Mouse (Mus musculus) C2C12 (cell line): Measurements from ENCODE around the gene Atp10a. TPM values are rescaled to one million over a fixed set of nuclear protein-coding genes. Genes with fewer than 3 reads are reported as not detected.

Experiments
- H3K27me3 ChIP-seq: one replicate; pipeline ENCODE4 v1.6.1; 2011; ENCODE audit not compliant: control insufficient read depth, insufficient read depth, insufficient read length
- H3K36me3 ChIP-seq: one replicate; pipeline ENCODE4 v1.6.1; 2011; ENCODE audit not compliant: control insufficient read depth, insufficient read depth
- H3K4me3 ChIP-seq: one replicate; pipeline ENCODE4 v1.5.1; 2011; ENCODE audit warnings: mild to moderate bottlenecking, control low read depth; ENCODE audit not compliant: poor library complexity, insufficient read depth, severe bottlenecking
- H3K79me2 ChIP-seq: one replicate; pipeline ENCODE4 v1.6.1; 2011; ENCODE audit not compliant: control insufficient read depth, insufficient read depth
- H3K79me3 ChIP-seq: one replicate; pipeline ENCODE4 v1.6.1; 2011; ENCODE audit warnings: low read depth, control low read depth
- H3ac ChIP-seq: one replicate; pipeline ENCODE3; 2011; ENCODE audit warnings: low read depth; ENCODE audit not compliant: control insufficient read depth, insufficient read length
- CEBPB ChIP-seq: IDR thresholded peaks from one replicate; pipeline ENCODE4 v1.6.1; 2011; ENCODE audit warnings: low read depth, mild to moderate bottlenecking, control low read depth, moderate library complexity
- CTCF ChIP-seq: IDR thresholded peaks from one replicate; pipeline ENCODE4 v1.5.1; 2011; ENCODE audit not compliant: control insufficient read depth, insufficient read depth, insufficient read length
- FOSL1 ChIP-seq: IDR thresholded peaks from one replicate; pipeline ENCODE4 v1.8.0; 2011; ENCODE audit warnings: mild to moderate bottlenecking, low read length; ENCODE audit not compliant: poor library complexity, insufficient read depth, severe bottlenecking
- MAX ChIP-seq: IDR thresholded peaks from one replicate; pipeline ENCODE4 v1.6.1; 2011; ENCODE audit warnings: mild to moderate bottlenecking, control low read depth
- MYOD1 ChIP-seq: IDR thresholded peaks from one replicate; pipeline ENCODE4 v1.6.1; 2011; ENCODE audit warnings: low read depth; ENCODE audit not compliant: control insufficient read depth, insufficient read length
- MYOG ChIP-seq: IDR thresholded peaks from one replicate; pipeline ENCODE4 v1.6.1; 2011; ENCODE audit not compliant: control insufficient read depth, insufficient read length; ENCODE audit errors: extremely low read depth
- USF1 ChIP-seq: IDR thresholded peaks from one replicate; pipeline ENCODE4 v1.6.1; 2011; ENCODE audit warnings: low read depth, mild to moderate bottlenecking, control low read depth, moderate library complexity
- polyA plus RNA-seq: library from polyadenylated mRNA; unstranded; fragments of >200 nt; fragmentation: generic; extraction: Trizol; gene quantifications from one replicate; pipeline ENCODE4 v1.2.1, GENCODE M21; 2012; ENCODE audit warnings: missing spikeins

Atp10a gene
- polyA plus RNA-seq, 1 experiment = 5.5 TPM

DNA sequence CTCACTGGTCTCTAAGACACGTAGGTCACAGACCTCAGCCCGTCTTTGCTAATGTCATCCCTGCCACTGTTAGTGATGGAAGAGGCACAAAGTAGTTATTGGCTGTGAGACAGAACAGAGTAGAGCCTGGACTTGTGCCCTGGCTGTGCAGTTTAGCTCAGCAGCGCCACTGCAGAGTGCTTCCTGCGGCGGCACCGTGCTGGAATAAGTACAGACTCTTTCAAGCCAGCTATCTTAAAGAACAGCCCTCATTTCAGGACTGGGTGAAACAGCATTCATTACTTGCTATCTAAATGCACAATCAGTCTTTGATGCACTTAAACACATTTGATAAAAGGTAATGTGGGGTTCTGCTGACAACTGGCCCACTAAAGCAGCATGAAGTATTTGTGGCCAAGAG, 111.3 kb downstream of the Atp10a start:
- Histone ChIP-seq H3ac (no peak overlapping the region), H3K4me3 (no peak overlapping the region), H3K79me2 (no peaks in the 10 kb centered on the region), H3K79me3 (no peaks in the 10 kb centered on the region), H3K27me3 (no peaks in the 10 kb centered on the region), H3K36me3 (no peaks in the 10 kb centered on the region)
- TF ChIP-seq CEBPB (no peak), MAX (no peak), MYOG (no peak), USF1 (no peak), MYOD1 (no peak), FOSL1 (no peak), CTCF (no peak)

DNA sequence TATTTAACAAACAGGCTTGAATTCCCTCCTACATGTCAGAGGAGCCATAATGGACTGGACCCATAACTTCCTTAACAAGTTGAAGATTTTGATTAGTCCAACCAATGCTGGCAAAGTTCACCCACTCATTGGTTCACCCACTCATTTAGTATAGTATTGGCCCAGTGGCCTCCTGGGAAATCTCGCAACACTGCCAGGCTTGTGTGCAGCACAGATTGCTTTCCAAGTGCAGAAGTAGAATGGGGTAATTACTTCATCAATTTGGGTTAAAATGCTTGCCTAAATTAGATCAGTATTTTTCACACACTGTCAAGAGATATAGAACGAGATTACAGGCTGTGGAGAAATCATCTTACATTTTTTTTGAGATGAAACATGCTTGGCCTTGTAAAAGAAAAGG, 112.3 kb downstream of the Atp10a start:
- no peak overlapping the region for H3K4me3 ChIP-seq
- no peaks in the 10 kb centered on the region for H3K79me3 ChIP-seq
- H3K79me2 ChIP-seq = no peaks in the 10 kb centered on the region
- no peaks in the 10 kb centered on the region for H3K36me3 ChIP-seq
- no peaks in the 10 kb centered on the region for H3K27me3 ChIP-seq
- H3ac ChIP-seq = no peak overlapping the region
- TF ChIP-seq CEBPB = no peak
- no peak for TF ChIP-seq FOSL1
- TF ChIP-seq MAX = no peak

GRCm38 (mm10) chr7:58770254-58770653, 114.3 kb downstream of the Atp10a start:
- H3K4me3 ChIP-seq = no peak overlapping the region
- H3K36me3 ChIP-seq = no peaks in the 10 kb centered on the region
- H3K79me2 ChIP-seq = no peaks in the 10 kb centered on the region
- no peaks in the 10 kb centered on the region for H3K79me3 ChIP-seq
- no peaks in the 10 kb centered on the region for H3K27me3 ChIP-seq
- TF ChIP-seq CTCF (no peak), MYOG (no peak), MYOD1 (no peak), MAX (no peak), FOSL1 (no peak), USF1 (no peak), CEBPB (no peak)
- no peak overlapping the region for H3ac ChIP-seq

DNA sequence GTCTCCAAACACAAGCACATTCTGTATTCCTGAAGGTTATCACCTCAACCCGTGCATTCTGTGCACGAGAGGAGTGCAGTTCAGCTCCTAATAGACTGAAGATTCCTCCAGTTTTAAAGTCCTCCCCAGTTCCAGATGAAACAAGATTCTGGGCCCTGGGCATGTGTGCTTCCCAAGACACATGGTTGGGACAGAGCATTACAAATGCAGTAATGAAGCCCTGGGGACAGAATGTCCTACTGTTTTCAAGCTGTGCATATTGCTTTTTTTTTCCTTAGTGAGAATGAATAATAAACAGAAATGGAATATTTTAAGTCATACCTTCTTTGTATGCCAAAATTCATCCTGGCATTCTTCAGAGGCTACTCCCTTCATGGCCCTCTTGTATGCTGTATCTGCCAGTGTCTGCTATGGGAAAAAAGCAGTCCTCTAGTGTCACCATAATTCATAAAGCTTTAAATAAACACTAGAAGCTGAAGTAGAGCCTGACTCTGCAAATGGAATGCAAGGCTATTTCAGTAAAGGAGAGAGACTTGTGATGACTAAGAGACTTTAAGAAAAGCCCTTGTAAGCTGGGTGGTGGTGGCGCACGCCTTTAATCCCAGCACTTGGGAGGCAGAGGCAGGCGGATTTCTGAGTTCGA, 116.2 kb downstream of the Atp10a start:
- Histone ChIP-seq H3K79me3 (no peaks in the 10 kb centered on the region), H3ac (no peak overlapping the region), H3K4me3 (no peak overlapping the region), H3K27me3 (no peaks in the 10 kb centered on the region), H3K79me2 (no peaks in the 10 kb centered on the region), H3K36me3 (no peaks in the 10 kb centered on the region)
- TF ChIP-seq MAX = no peak

DNA sequence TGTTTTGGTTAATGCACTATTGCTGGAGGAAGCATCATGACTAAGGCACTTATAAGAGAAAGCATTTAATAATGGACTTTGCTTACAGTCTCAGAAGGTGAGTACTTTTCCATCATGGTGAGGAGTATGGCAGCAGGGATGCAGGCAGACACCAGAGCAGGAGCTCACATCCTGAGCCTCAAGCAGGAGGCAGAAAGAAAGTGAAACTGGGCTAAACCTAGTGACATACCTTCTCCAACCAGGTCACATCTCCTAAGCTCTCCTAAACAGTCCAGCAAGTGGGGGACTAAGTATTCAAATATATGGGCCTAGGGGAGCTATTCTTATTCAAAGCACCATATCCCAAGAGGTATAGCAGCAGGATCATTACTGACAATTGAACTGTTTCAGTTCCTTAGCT, 123.2 kb downstream of the Atp10a start:
- H3K79me2 ChIP-seq = no peaks in the 10 kb centered on the region

GRCm38 (mm10) chr7:58786986-58787385, 131.0 kb downstream of the Atp10a start:
- Histone ChIP-seq H3K36me3 (no peaks in the 10 kb centered on the region), H3K4me3 (no peak overlapping the region), H3ac (no peak overlapping the region), H3K79me2 (no peaks in the 10 kb centered on the region), H3K27me3 (no peaks in the 10 kb centered on the region), H3K79me3 (no peaks in the 10 kb centered on the region)
- TF ChIP-seq MYOG = no peak
- TF ChIP-seq CTCF = no peak
- TF ChIP-seq MAX = no peak
- no peak for TF ChIP-seq USF1
- TF ChIP-seq FOSL1 = no peak
- no peak for TF ChIP-seq MYOD1
- TF ChIP-seq CEBPB = no peak

More for the DNA sequence above, 123.2 kb downstream of the Atp10a start:
- no peaks in the 10 kb centered on the region for H3K79me3 ChIP-seq
- no peaks in the 10 kb centered on the region for H3K36me3 ChIP-seq
- H3K27me3 ChIP-seq = no peaks in the 10 kb centered on the region
- H3K4me3 ChIP-seq = no peak overlapping the region
- TF ChIP-seq FOSL1 = no peak
- no peak for TF ChIP-seq USF1
- no peak for TF ChIP-seq MAX
- TF ChIP-seq MYOG = no peak
- no peak for TF ChIP-seq CEBPB
- TF ChIP-seq MYOD1 = no peak
- TF ChIP-seq CTCF = no peak
- H3ac ChIP-seq = no peak overlapping the region
